Mouse (Mus musculus) stomach, postnatal 0 days (tissue): ENCODE measurements around the gene Abhd17c.

Experiments used
- CTCF ChIP-seq: IDR thresholded peaks from 2 replicates; pipeline ENCODE4 v1.5.1; 2016; ENCODE audit warnings: antibody characterized with exemption, low read depth, mild to moderate bottlenecking, moderate library complexity
- EP300 ChIP-seq: optimal IDR thresholded peaks from 2 replicates; pipeline ENCODE3; 2016; ENCODE audit warnings: antibody characterized with exemption

- TF ChIP-seq CTCF (no peak), EP300 (no peak)
Observed at GRCm38 (mm10) chr7:84100672-84101071, 51.0 kb downstream of the Abhd17c start.
